Mouse (Mus musculus) inflammation-experienced regulatory T-cells, adult 6 months (primary cell): Measurements from ENCODE around the gene Iah1. TPM values are rescaled to one million over a fixed set of nuclear protein-coding genes. Genes with fewer than 3 reads are reported as not detected.

Source experiments
- ATAC-seq: one replicate; pipeline ENCODE4 v1.8.0; 2017
- polyA plus RNA-seq, 3 experiments: library from polyadenylated mRNA; unstranded; fragments of 100-300 nt; shearing (Covaris generic); gene quantifications; one replicate each; pipeline ENCODE4 v1.2.1; 2017

Iah1 gene
- polyA plus RNA-seq, 3 experiments from 2014 or later, result 43.6 to 48.9 (median 46.6) TPM

- no peak for ATAC-seq
Observed at GRCm38 (mm10) chr12:21320317-21320716, 4.1 kb downstream of the Iah1 start.

GRCm38 (mm10) chr12:21321170-21321569 is 5.0 kb downstream of the Iah1 start:
- ATAC-seq, result no peak

- no peak for ATAC-seq
Observed at GRCm38 (mm10) chr12:21322296-21322695, 6.1 kb downstream of the Iah1 start.

GRCm38 (mm10) chr12:21322856-21323255 is 6.7 kb downstream of the Iah1 start:
- ATAC-seq, result no peak

GRCm38 (mm10) chr12:21324101-21324500 is 7.9 kb downstream of the Iah1 start:
- ATAC-seq, result no peak

GRCm38 (mm10) chr12:21325266-21325665 is 9.1 kb downstream of the Iah1 start:
- no peak for ATAC-seq

- no peak for ATAC-seq
Observed at GRCm38 (mm10) chr12:21326325-21326724, 10.1 kb downstream of the Iah1 start.

- ATAC-seq, result no peak
Observed at GRCm38 (mm10) chr12:21329661-21330400, 13.6 kb downstream of the Iah1 start.

GRCm38 (mm10) chr12:21330961-21331576 is 14.9 kb downstream of the Iah1 start:
- no peak for ATAC-seq

GRCm38 (mm10) chr12:21331711-21332110 is 15.5 kb downstream of the Iah1 start:
- ATAC-seq, result no peak

- ATAC-seq, result no peak
Observed at GRCm38 (mm10) chr12:21333021-21333420, 16.8 kb downstream of the Iah1 start.

- no peak for ATAC-seq
Observed at GRCm38 (mm10) chr12:21333766-21334165, 17.6 kb downstream of the Iah1 start.

GRCm38 (mm10) chr12:21335869-21336268 is 19.7 kb downstream of the Iah1 start:
- ATAC-seq, result peak; percentile 97

- ATAC-seq, result no peak
Observed at GRCm38 (mm10) chr12:21337171-21337570, 21.0 kb downstream of the Iah1 start.

- ATAC-seq, result no peak
Observed at GRCm38 (mm10) chr12:21340674-21341073, 24.5 kb downstream of the Iah1 start.

- ATAC-seq, result no peak
Observed at GRCm38 (mm10) chr12:21346972-21347371, 30.8 kb downstream of the Iah1 start.

- ATAC-seq, result no peak
Observed at GRCm38 (mm10) chr12:21350113-21350876, 34.1 kb downstream of the Iah1 start.

GRCm38 (mm10) chr12:21353681-21354080 is 37.5 kb downstream of the Iah1 start:
- no peak for ATAC-seq

GRCm38 (mm10) chr12:21362686-21363085 is 46.5 kb downstream of the Iah1 start:
- ATAC-seq, result no peak

GRCm38 (mm10) chr12:21363195-21363594 is 47.0 kb downstream of the Iah1 start:
- ATAC-seq, result no peak

GRCm38 (mm10) chr12:21364624-21365435 is 48.6 kb downstream of the Iah1 start:
- ATAC-seq, result no peak

- no peak for ATAC-seq
Observed at GRCm38 (mm10) chr12:21368376-21369086, 52.3 kb downstream of the Iah1 start.
